Mouse (Mus musculus) cerebellum, adult 2 months (tissue): ENCODE measurements at regions not wholly inside any gene's neighbourhood (a gene's known extent, or its start where the extent isn't known, plus 50 kb on each side); places are given as distances from the start of the nearest gene placed in this dataset.

Experiments
- CTCF ChIP-seq: fragments of 200-500 bp; IDR thresholded peaks from 2 replicates; pipeline ENCODE4 v1.5.1; 2011; ENCODE audit warnings: low read depth, mild to moderate bottlenecking, control low read depth, low read length, moderate library complexity, borderline replicate concordance; ENCODE audit not compliant: insufficient read depth
- POLR2A ChIP-seq: fragments of 200-500 bp; IDR thresholded peaks from 2 replicates; pipeline ENCODE4 v1.6.1; 2011; ENCODE audit warnings: low read length, control low read depth, borderline replicate concordance; ENCODE audit not compliant: insufficient read depth

DNA sequence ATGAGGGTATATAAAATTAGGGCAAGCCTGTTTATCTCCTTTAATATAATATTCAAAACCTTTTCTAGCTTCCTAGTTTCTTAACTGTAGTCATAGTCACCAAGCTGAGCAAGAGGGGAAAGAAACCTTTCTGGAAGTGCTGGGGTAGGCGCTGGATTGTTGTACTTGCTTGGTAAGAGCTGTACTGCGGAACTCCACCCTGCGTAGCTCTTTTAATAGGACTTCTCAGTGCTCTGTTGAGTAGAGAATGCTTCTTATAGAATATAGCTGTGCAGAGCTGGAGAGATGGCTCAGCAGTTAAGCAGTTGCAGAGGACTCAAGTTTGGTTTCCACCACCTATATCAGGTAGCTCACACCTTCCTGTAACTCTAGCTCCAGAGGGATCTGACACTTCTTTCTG is 93.3 kb upstream of the Synm start:
- no peak for TF ChIP-seq POLR2A
- TF ChIP-seq CTCF: no peak
